Mouse (Mus musculus): ENCODE data around the gene Ifi203.
"Not testable (repeated sequence)": the region's sequence is repeated elsewhere in the genome, so short reads cannot be mapped to it uniquely, and the experiment has no call there.

GRCm38 (mm10) chr1:173941522-173941921, 950 bp downstream of the Ifi203 start:
- TF ChIP-seq POLR2A (IDR thresholded peaks at IDR 0.05; ENCODE audit: control insufficient read depth, low read depth, low read length); CTCF (IDR thresholded peaks at IDR 0.05; ENCODE audit: control insufficient read depth, insufficient read depth, insufficient replicate concordance, low read depth, low read length): not testable (repeated sequence)

Measured in testis, adult 2 months (tissue).